Mouse (Mus musculus): Measurements from ENCODE around the gene Kcnj6.

Gene Kcnj6

GRCm38 (mm10) chr16:94745016-94745415 lies 252.5 kb downstream of the Kcnj6 start:
- no peaks in the 10 kb centered on the region for H3K36me3 ChIP-seq (ENCODE audit: control insufficient read depth, insufficient read depth, low read length, poor library complexity, severe bottlenecking)
- H3K27me3 ChIP-seq (ENCODE audit: control insufficient read depth, insufficient read depth, low read length, poor library complexity, severe bottlenecking): no peaks in the 10 kb centered on the region
- DNase-seq (ENCODE audit: low read depth, low spot score): no peak

DNA sequence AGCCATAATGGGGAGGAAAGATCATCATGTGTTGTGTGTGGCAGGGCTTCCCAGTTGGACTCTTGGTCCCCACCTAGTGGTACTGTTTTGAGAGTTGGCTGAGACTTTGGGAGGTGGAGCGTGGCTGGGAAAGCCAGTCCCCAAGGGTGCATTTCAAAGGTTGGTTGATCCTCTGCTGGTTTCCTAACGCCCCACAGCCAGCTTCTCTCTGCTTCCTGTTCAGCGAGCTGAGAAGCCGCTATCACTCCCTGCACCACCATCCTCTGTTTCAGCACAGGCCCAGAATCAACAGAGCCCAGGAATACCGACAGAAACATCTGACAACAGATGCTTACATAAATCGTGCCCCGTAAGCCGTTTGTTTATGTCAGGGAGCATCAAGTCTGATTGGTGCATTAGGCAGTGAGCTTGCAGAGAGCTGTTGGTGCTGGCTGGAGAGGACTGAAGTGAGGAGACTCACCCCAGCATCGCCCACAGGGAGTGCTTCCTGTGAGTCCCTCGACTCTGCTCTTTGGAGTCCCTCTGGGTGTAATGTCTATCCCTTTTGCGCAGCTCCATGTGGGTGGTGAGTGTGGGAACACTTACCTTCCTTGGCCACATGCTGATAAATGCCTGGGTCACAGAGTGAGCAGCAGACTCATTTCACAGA lies 253.5 kb downstream of the Kcnj6 start:
- H3K27me3 ChIP-seq (ENCODE audit: control insufficient read depth, insufficient read depth, low read length, poor library complexity, severe bottlenecking): no peaks in the 10 kb centered on the region
- DNase-seq (ENCODE audit: low read depth, low spot score): peak; percentile 15
- H3K36me3 ChIP-seq (ENCODE audit: control insufficient read depth, insufficient read depth, low read length, poor library complexity, severe bottlenecking): no peaks in the 10 kb centered on the region

- DNase-seq (ENCODE audit: low read depth, low spot score): peak; percentile 19
- Histone ChIP-seq H3K27me3 (ENCODE audit: control insufficient read depth, insufficient read depth, low read length, poor library complexity, severe bottlenecking) (no peaks in the 10 kb centered on the region), H3K36me3 (ENCODE audit: control insufficient read depth, insufficient read depth, low read length, poor library complexity, severe bottlenecking) (no peaks in the 10 kb centered on the region)
Measured at GRCm38 (mm10) chr16:94737359-94737687, 260.2 kb downstream of the Kcnj6 start.

- DNase-seq (ENCODE audit: low read depth, low spot score): no peak
- no peaks in the 10 kb centered on the region for H3K36me3 ChIP-seq (ENCODE audit: control insufficient read depth, insufficient read depth, low read length, poor library complexity, severe bottlenecking)
- no peaks in the 10 kb centered on the region for H3K27me3 ChIP-seq (ENCODE audit: control insufficient read depth, insufficient read depth, low read length, poor library complexity, severe bottlenecking)
Measured at GRCm38 (mm10) chr16:94736462-94737358, 260.8 kb downstream of the Kcnj6 start.

DNA sequence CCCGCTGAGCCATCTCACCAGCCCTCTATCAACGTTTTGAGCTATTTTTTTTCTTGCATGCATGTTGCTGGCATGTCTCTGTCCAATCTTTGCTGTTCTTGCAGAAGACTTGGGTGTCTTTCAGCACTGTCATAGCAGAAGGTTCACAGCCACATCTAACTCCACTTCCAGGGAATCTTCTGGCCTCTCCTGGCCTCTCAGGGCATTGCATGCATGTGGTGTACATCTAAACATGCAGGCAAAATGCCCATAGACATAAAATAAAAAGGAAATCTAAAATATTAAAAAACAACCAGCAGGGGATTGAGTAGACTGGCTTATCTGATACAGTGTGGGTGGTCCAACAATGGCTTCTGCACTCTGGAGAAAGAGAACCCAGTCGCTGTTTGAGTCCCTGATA lies 262.0 kb downstream of the Kcnj6 start:
- Histone ChIP-seq H3K36me3 (ENCODE audit: control insufficient read depth, insufficient read depth, low read length, poor library complexity, severe bottlenecking) (no peaks in the 10 kb centered on the region), H3K27me3 (ENCODE audit: control insufficient read depth, insufficient read depth, low read length, poor library complexity, severe bottlenecking) (no peaks in the 10 kb centered on the region)
- DNase-seq (ENCODE audit: low read depth, low spot score): no peak

DNA sequence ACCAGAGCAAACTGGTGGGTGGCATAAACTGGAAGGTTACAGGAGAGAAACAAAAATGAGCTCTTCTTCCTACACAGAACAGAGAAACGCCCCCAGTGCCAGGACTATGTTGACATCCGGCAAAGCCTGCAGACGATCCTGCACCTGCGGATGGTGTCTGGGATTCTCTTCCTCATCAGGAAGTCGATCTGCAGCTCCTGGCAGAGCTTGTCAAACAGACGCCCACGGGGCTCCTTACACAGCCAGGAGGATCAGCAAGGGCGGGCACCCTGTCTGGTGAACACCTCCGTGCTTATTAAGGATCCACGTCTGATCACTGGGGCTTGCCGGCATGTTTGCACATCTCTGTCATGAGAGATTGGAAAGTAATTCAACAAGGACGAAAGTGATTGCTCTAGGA lies 266.5 kb downstream of the Kcnj6 start:
- Histone ChIP-seq H3K27me3 (ENCODE audit: control insufficient read depth, insufficient read depth, low read length, poor library complexity, severe bottlenecking) (no peaks in the 10 kb centered on the region), H3K36me3 (ENCODE audit: control insufficient read depth, insufficient read depth, low read length, poor library complexity, severe bottlenecking) (no peaks in the 10 kb centered on the region)
- no peak for DNase-seq (ENCODE audit: low read depth, low spot score)

- no peaks in the 10 kb centered on the region for H3K36me3 ChIP-seq (ENCODE audit: control insufficient read depth, insufficient read depth, low read length, poor library complexity, severe bottlenecking)
- no peak for DNase-seq (ENCODE audit: low read depth, low spot score)
- no peaks in the 10 kb centered on the region for H3K27me3 ChIP-seq (ENCODE audit: control insufficient read depth, insufficient read depth, low read length, poor library complexity, severe bottlenecking)
Measured at GRCm38 (mm10) chr16:94729236-94729635, 268.3 kb downstream of the Kcnj6 start.

DNA sequence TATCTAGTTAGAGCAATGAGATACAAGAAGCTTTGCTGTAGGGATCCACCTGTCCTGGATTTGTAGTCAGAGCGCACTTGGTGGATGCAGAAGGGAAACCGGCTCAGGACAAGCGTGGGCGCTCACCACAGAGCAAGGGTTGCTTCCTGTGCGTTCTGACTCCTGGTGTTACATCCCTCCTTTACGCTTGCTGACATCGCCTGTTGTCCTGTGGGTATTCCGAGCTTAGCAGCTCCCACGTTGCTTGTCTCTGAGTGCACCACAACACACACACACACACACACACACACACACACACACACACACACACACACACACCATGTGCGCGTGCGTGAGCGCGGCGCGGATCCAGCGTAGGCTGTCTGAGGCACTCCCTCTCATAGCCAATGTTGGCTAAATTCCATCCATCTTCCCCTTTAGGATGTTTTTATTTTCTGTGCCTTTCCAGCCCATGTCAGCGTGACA lies 272.7 kb downstream of the Kcnj6 start:
- Histone ChIP-seq H3K36me3 (ENCODE audit: control insufficient read depth, insufficient read depth, low read length, poor library complexity, severe bottlenecking) (no peaks in the 10 kb centered on the region), H3K27me3 (ENCODE audit: control insufficient read depth, insufficient read depth, low read length, poor library complexity, severe bottlenecking) (no peaks in the 10 kb centered on the region)
- DNase-seq (ENCODE audit: low read depth, low spot score): peak; percentile 57

- H3K36me3 ChIP-seq (ENCODE audit: control insufficient read depth, insufficient read depth, low read length, poor library complexity, severe bottlenecking): no peaks in the 10 kb centered on the region
- peak; percentile 77 for DNase-seq (ENCODE audit: low read depth, low spot score)
- no peaks in the 10 kb centered on the region for H3K27me3 ChIP-seq (ENCODE audit: control insufficient read depth, insufficient read depth, low read length, poor library complexity, severe bottlenecking)
Measured at GRCm38 (mm10) chr16:94724061-94724596, 273.4 kb downstream of the Kcnj6 start.

DNA sequence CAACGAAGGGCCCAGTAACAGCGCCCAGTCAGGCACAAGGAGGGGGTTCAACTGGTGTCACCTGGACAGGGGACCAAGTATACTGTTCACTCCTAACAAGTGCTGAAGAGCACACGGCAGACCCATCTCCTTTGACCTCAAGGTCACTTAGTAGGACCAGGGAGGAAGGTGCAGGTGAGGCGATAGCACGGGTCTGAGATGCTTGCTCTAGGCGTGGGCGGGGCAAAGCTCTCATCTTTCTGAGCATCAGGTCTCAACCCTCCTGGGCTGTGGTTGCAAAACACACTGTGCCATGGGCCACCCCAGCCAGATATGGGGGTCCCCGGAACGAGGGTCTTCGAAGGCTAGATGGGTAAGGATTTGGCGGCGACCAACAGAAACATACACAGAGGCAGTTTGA lies 274.6 kb downstream of the Kcnj6 start:
- DNase-seq (ENCODE audit: low read depth, low spot score): no peak
- Histone ChIP-seq H3K27me3 (ENCODE audit: control insufficient read depth, insufficient read depth, low read length, poor library complexity, severe bottlenecking) (no peaks in the 10 kb centered on the region), H3K36me3 (ENCODE audit: control insufficient read depth, insufficient read depth, low read length, poor library complexity, severe bottlenecking) (no peaks in the 10 kb centered on the region)

DNA sequence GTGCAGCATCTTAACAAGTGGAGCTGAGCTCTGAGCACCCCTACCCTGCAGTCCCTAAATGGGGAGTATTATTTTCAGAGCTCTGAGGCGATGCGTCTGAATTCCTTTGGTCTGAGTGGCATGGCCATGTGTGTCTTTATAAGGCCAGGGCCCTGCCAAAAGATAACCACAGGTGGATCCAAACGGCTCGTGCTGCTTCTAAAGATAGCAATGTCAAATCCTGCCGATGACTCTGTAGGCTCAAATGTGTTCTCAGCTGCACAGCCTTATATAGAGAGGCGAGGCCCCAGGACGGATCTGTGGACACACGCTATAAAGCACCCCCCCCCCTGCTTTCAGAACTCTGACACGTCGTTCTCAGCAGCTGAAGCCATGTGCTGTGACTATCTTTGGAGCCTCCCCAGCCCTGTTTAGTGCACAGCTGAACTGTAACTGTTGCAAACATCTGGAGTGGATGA lies 275.9 kb downstream of the Kcnj6 start:
- no peaks in the 10 kb centered on the region for H3K36me3 ChIP-seq (ENCODE audit: control insufficient read depth, insufficient read depth, low read length, poor library complexity, severe bottlenecking)
- no peak for DNase-seq (ENCODE audit: low read depth, low spot score)
- H3K27me3 ChIP-seq (ENCODE audit: control insufficient read depth, insufficient read depth, low read length, poor library complexity, severe bottlenecking): no peaks in the 10 kb centered on the region

GRCm38 (mm10) chr16:94720476-94721153 lies 276.9 kb downstream of the Kcnj6 start:
- DNase-seq (ENCODE audit: low read depth, low spot score): peak; percentile 13
- Histone ChIP-seq H3K36me3 (ENCODE audit: control insufficient read depth, insufficient read depth, low read length, poor library complexity, severe bottlenecking) (no peaks in the 10 kb centered on the region), H3K27me3 (ENCODE audit: control insufficient read depth, insufficient read depth, low read length, poor library complexity, severe bottlenecking) (no peaks in the 10 kb centered on the region)

DNA sequence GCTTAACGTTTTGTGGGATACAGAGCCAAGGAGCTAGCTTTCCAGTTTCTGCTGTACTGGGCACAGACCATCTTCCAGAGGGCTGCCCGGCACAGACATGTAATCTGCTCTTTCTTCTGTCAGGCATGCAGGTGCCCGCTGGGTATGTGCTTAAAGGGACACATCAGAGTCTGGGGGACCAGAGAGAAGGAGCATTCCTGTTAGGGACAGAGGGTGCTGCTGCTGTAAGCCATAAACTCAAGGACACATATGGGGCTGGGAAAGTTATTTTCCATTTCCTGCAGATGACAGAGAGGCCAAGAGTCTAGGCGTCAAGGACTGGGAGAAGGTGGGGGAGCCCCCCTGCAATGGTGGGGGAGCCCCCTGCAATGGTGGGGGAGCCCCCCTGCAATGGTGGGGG lies 278.0 kb downstream of the Kcnj6 start:
- peak; percentile 19 for DNase-seq (ENCODE audit: low read depth, low spot score)
- Histone ChIP-seq H3K36me3 (ENCODE audit: control insufficient read depth, insufficient read depth, low read length, poor library complexity, severe bottlenecking) (no peaks in the 10 kb centered on the region), H3K27me3 (ENCODE audit: control insufficient read depth, insufficient read depth, low read length, poor library complexity, severe bottlenecking) (no peaks in the 10 kb centered on the region)

GRCm38 (mm10) chr16:94718919-94719318 lies 278.6 kb downstream of the Kcnj6 start:
- DNase-seq (ENCODE audit: low read depth, low spot score): no peak
- Histone ChIP-seq H3K27me3 (ENCODE audit: control insufficient read depth, insufficient read depth, low read length, poor library complexity, severe bottlenecking) (no peaks in the 10 kb centered on the region), H3K36me3 (ENCODE audit: control insufficient read depth, insufficient read depth, low read length, poor library complexity, severe bottlenecking) (no peaks in the 10 kb centered on the region)

DNA sequence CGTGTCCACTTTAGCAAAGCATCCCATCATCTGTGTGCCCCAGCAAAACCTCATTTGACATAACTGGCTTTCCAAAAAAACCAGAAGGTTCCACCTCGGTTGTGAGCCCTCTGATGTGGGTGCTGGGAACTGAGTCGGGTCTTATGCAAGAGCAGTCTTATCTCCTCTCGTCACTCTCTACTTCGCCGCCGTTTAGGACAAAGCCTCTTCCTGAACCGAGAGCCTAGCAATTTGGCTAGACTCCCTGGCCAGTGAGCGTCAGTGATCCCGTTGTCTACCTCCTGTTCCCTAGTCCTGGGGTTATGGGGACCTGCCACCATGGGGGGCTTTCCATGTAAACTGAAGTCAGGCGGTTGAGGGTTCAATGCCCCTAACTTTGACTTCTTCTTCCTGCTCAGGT lies 280.4 kb downstream of the Kcnj6 start:
- DNase-seq (ENCODE audit: low read depth, low spot score): no peak
- Histone ChIP-seq H3K27me3 (ENCODE audit: control insufficient read depth, insufficient read depth, low read length, poor library complexity, severe bottlenecking) (no peaks in the 10 kb centered on the region), H3K36me3 (ENCODE audit: control insufficient read depth, insufficient read depth, low read length, poor library complexity, severe bottlenecking) (no peaks in the 10 kb centered on the region)

All from splenic B cell, adult 2 months (primary cell).